Mouse (Mus musculus) C2C12 (cell line): ENCODE data around the gene Prkab1.

Experiments
- CTCF ChIP-seq: IDR thresholded peaks from one replicate; pipeline ENCODE4 v1.5.1; 2011; ENCODE audit not compliant: control insufficient read depth, insufficient read depth, insufficient read length
- MYOD1 ChIP-seq: IDR thresholded peaks from one replicate; pipeline ENCODE4 v1.6.1; 2011; ENCODE audit warnings: low read depth; ENCODE audit not compliant: control insufficient read depth, insufficient read length
- MYOG ChIP-seq: IDR thresholded peaks from one replicate; pipeline ENCODE4 v1.6.1; 2011; ENCODE audit not compliant: control insufficient read depth, insufficient read length; ENCODE audit errors: extremely low read depth
- USF1 ChIP-seq: IDR thresholded peaks from one replicate; pipeline ENCODE4 v1.6.1; 2011; ENCODE audit warnings: low read depth, mild to moderate bottlenecking, control low read depth, moderate library complexity

DNA sequence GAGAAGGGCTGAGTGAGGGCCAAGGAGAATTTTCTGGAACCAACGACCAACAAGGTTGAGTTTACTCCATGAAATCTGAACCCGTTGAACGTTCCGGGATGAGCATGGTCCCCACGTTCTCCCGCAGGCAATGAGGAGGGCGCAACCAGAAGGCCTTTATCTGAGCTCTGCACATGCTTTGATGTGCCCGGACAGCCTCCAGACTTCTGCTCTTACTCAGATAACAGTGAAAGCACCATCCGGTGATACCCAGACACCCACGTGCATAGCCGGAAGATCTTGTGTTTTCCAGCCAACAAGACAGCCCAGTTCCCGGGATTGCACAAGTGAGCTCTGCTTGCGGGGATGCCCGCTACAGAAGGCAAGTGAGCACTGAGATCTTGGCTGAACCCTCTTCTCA lies 2.3 kb upstream of the Prkab1 start:
- TF ChIP-seq CTCF = no peak
- TF ChIP-seq MYOG = no peak
- no peak for TF ChIP-seq MYOD1
- TF ChIP-seq USF1 = no peak
